Mouse (Mus musculus): ENCODE measurements around the gene Usp7. TPM values are rescaled to one million over a fixed set of nuclear protein-coding genes. Genes with fewer than 3 reads are reported as not detected.

Gene Usp7
- polyA plus RNA-seq, 1 experiment from 2014 or later, result 43.3 TPM

- Histone ChIP-seq H3K36me3 (ENCODE audit: control insufficient read depth, insufficient read depth, low read length) (no peaks in the 10 kb centered on the region), H3K27me3 (replicated peaks; ENCODE audit: control insufficient read depth, insufficient read depth, low read length) (no peaks in the 10 kb centered on the region), H3K4me2 (no peak overlapping the region), H3K9ac (ENCODE audit: low read depth, low read length) (no peak overlapping the region), H3K9me3 (ENCODE audit: control insufficient read depth, low read length) (peaks cover 7% of the 10 kb centered on the region; the same call in 1 of the 2 replicates), H3K27ac (ENCODE audit: low read depth, low read length) (no peak overlapping the region), H3K4me1 (replicated peaks; ENCODE audit: control insufficient read depth, insufficient read depth, low read length) (no peaks in the 10 kb centered on the region), H3K4me3 (ENCODE audit: low read depth, low read length) (no peak overlapping the region)
- no peak for DNase-seq (ENCODE audit: low spot score)
- 72% methylated on average over 2 of the region's 2 CpGs for WGBS
- no peak for ATAC-seq (replicated peaks; ENCODE audit: low FRiP score)
These were observed 3.8 kb upstream of the Usp7 start for GRCm38 (mm10) chr16:8795906-8796305.

- Histone ChIP-seq H3K27me3 (replicated peaks; ENCODE audit: control insufficient read depth, insufficient read depth, low read length) (no peaks in the 10 kb centered on the region), H3K4me2 (no peak overlapping the region), H3K9ac (ENCODE audit: low read depth, low read length) (no peak overlapping the region), H3K9me3 (ENCODE audit: control insufficient read depth, low read length) (0 out of 2 replicates have a peak, but pooled peaks cover 2% of the 10 kb centered on the region), H3K4me1 (replicated peaks; ENCODE audit: control insufficient read depth, insufficient read depth, low read length) (no peaks in the 10 kb centered on the region), H3K27ac (ENCODE audit: low read depth, low read length) (no peak overlapping the region), H3K36me3 (ENCODE audit: control insufficient read depth, insufficient read depth, low read length) (no peaks in the 10 kb centered on the region), H3K4me3 (ENCODE audit: low read depth, low read length) (no peak overlapping the region)
- DNase-seq (ENCODE audit: low spot score) (no peak), ATAC-seq (replicated peaks; ENCODE audit: low FRiP score) (no peak; the same call in 1 of the 2 replicates)
- 9% methylated on average over 3 of the region's 3 CpGs for WGBS
These were observed 2.8 kb upstream of the Usp7 start for GRCm38 (mm10) chr16:8794952-8795351.

- no peaks in the 10 kb centered on the region for H3K36me3 ChIP-seq (ENCODE audit: control insufficient read depth, insufficient read depth, low read length)
- H3K27me3 ChIP-seq (replicated peaks; ENCODE audit: control insufficient read depth, insufficient read depth, low read length), result no peaks in the 10 kb centered on the region
- H3K4me2 ChIP-seq, result no peak overlapping the region
- no peak overlapping the region for H3K4me3 ChIP-seq (ENCODE audit: low read depth, low read length)
- WGBS, result 77% methylated on average over 4 of the region's 4 CpGs
- no peak overlapping the region for H3K27ac ChIP-seq (ENCODE audit: low read depth, low read length)
- ATAC-seq (replicated peaks; ENCODE audit: low FRiP score), result no peak
- H3K9me3 ChIP-seq (ENCODE audit: control insufficient read depth, low read length), result no peaks in the 10 kb centered on the region
- no peak overlapping the region for H3K9ac ChIP-seq (ENCODE audit: low read depth, low read length)
- DNase-seq (ENCODE audit: low spot score), result no peak
- no peaks in the 10 kb centered on the region for H3K4me1 ChIP-seq (replicated peaks; ENCODE audit: control insufficient read depth, insufficient read depth, low read length)
These were observed 1.2 kb downstream of the Usp7 start for GRCm38 (mm10) chr16:8790886-8791285.

GRCm38 (mm10) chr16:8784753-8785152 lies 7.4 kb downstream of the Usp7 start:
- DNase-seq (ENCODE audit: low spot score) (no peak), ATAC-seq (replicated peaks; ENCODE audit: low FRiP score) (no peak)
- Histone ChIP-seq H3K27me3 (replicated peaks; ENCODE audit: control insufficient read depth, insufficient read depth, low read length) (no peaks in the 10 kb centered on the region), H3K36me3 (ENCODE audit: control insufficient read depth, insufficient read depth, low read length) (no peaks in the 10 kb centered on the region), H3K4me1 (replicated peaks; ENCODE audit: control insufficient read depth, insufficient read depth, low read length) (peaks cover 7% of the 10 kb centered on the region; the same call in 1 of the 2 replicates), H3K4me2 (no peak overlapping the region), H3K27ac (ENCODE audit: low read depth, low read length) (no peak overlapping the region), H3K9me3 (ENCODE audit: control insufficient read depth, low read length) (no peaks in the 10 kb centered on the region), H3K9ac (ENCODE audit: low read depth, low read length) (no peak overlapping the region), H3K4me3 (ENCODE audit: low read depth, low read length) (no peak overlapping the region)
- 45% methylated on average over 3 of the region's 3 CpGs for WGBS

GRCm38 (mm10) chr16:8783198-8783913 lies 8.8 kb downstream of the Usp7 start:
- H3K9me3 ChIP-seq (ENCODE audit: control insufficient read depth, low read length), result no peaks in the 10 kb centered on the region
- H3K9ac ChIP-seq (ENCODE audit: low read depth, low read length), result no peak overlapping the region
- DNase-seq (ENCODE audit: low spot score) (no peak), ATAC-seq (replicated peaks; ENCODE audit: low FRiP score) (no peak)
- peaks cover 7% of the 10 kb centered on the region; the same call in 1 of the 2 replicates for H3K4me1 ChIP-seq (replicated peaks; ENCODE audit: control insufficient read depth, insufficient read depth, low read length)
- H3K4me2 ChIP-seq, result no peak overlapping the region
- no peaks in the 10 kb centered on the region for H3K36me3 ChIP-seq (ENCODE audit: control insufficient read depth, insufficient read depth, low read length)
- no peak overlapping the region for H3K4me3 ChIP-seq (ENCODE audit: low read depth, low read length)
- H3K27me3 ChIP-seq (replicated peaks; ENCODE audit: control insufficient read depth, insufficient read depth, low read length), result no peaks in the 10 kb centered on the region
- H3K27ac ChIP-seq (ENCODE audit: low read depth, low read length), result no peak overlapping the region
- WGBS, result 70% methylated on average over 16 of the region's 16 CpGs

- ATAC-seq (replicated peaks; ENCODE audit: low FRiP score), result no peak
- no peaks in the 10 kb centered on the region for H3K9me3 ChIP-seq (ENCODE audit: control insufficient read depth, low read length)
- H3K4me2 ChIP-seq, result no peak overlapping the region
- H3K9ac ChIP-seq (ENCODE audit: low read depth, low read length), result no peak overlapping the region
- no peak overlapping the region for H3K4me3 ChIP-seq (ENCODE audit: low read depth, low read length)
- no peaks in the 10 kb centered on the region for H3K27me3 ChIP-seq (replicated peaks; ENCODE audit: control insufficient read depth, insufficient read depth, low read length)
- no peak overlapping the region for H3K27ac ChIP-seq (ENCODE audit: low read depth, low read length)
- no peak for DNase-seq (ENCODE audit: low spot score)
- H3K4me1 ChIP-seq (replicated peaks; ENCODE audit: control insufficient read depth, insufficient read depth, low read length), result peaks cover 7% of the 10 kb centered on the region; the same call in 1 of the 2 replicates
- 82% methylated on average over 2 of the region's 2 CpGs for WGBS
- H3K36me3 ChIP-seq (ENCODE audit: control insufficient read depth, insufficient read depth, low read length), result no peaks in the 10 kb centered on the region
These were observed 10.4 kb downstream of the Usp7 start for GRCm38 (mm10) chr16:8781660-8782059.

- no peak overlapping the region for H3K27ac ChIP-seq (ENCODE audit: low read depth, low read length)
- no peaks in the 10 kb centered on the region for H3K9me3 ChIP-seq (ENCODE audit: control insufficient read depth, low read length)
- H3K4me1 ChIP-seq (replicated peaks; ENCODE audit: control insufficient read depth, insufficient read depth, low read length), result peaks cover 7% of the 10 kb centered on the region; the same call in 1 of the 2 replicates
- H3K36me3 ChIP-seq (ENCODE audit: control insufficient read depth, insufficient read depth, low read length), result no peaks in the 10 kb centered on the region
- 58% methylated on average over 6 of the region's 6 CpGs for WGBS
- H3K4me2 ChIP-seq, result no peak overlapping the region
- ATAC-seq (replicated peaks; ENCODE audit: low FRiP score), result peak; percentile 78
- DNase-seq (ENCODE audit: low spot score), result no peak
- no peaks in the 10 kb centered on the region for H3K27me3 ChIP-seq (replicated peaks; ENCODE audit: control insufficient read depth, insufficient read depth, low read length)
- no peak overlapping the region for H3K9ac ChIP-seq (ENCODE audit: low read depth, low read length)
- no peak overlapping the region for H3K4me3 ChIP-seq (ENCODE audit: low read depth, low read length)
These were observed 10.9 kb downstream of the Usp7 start for GRCm38 (mm10) chr16:8781191-8781590.

GRCm38 (mm10) chr16:8780187-8780586 lies 11.9 kb downstream of the Usp7 start:
- Histone ChIP-seq H3K9me3 (ENCODE audit: control insufficient read depth, low read length) (no peaks in the 10 kb centered on the region), H3K4me1 (replicated peaks; ENCODE audit: control insufficient read depth, insufficient read depth, low read length) (peaks cover 7% of the 10 kb centered on the region; the same call in 1 of the 2 replicates), H3K9ac (ENCODE audit: low read depth, low read length) (no peak overlapping the region), H3K27ac (ENCODE audit: low read depth, low read length) (no peak overlapping the region), H3K4me3 (ENCODE audit: low read depth, low read length) (no peak overlapping the region), H3K27me3 (replicated peaks; ENCODE audit: control insufficient read depth, insufficient read depth, low read length) (no peaks in the 10 kb centered on the region), H3K4me2 (no peak overlapping the region), H3K36me3 (ENCODE audit: control insufficient read depth, insufficient read depth, low read length) (no peaks in the 10 kb centered on the region)
- ATAC-seq (replicated peaks; ENCODE audit: low FRiP score) (no peak), DNase-seq (ENCODE audit: low spot score) (no peak)
- 48% methylated on average over 3 of the region's 3 CpGs for WGBS

GRCm38 (mm10) chr16:8778697-8779096 lies 13.4 kb downstream of the Usp7 start:
- no peak overlapping the region for H3K9ac ChIP-seq (ENCODE audit: low read depth, low read length)
- no peak overlapping the region for H3K4me2 ChIP-seq
- no peaks in the 10 kb centered on the region for H3K27me3 ChIP-seq (replicated peaks; ENCODE audit: control insufficient read depth, insufficient read depth, low read length)
- H3K4me1 ChIP-seq (replicated peaks; ENCODE audit: control insufficient read depth, insufficient read depth, low read length), result peaks cover 7% of the 10 kb centered on the region; the same call in 1 of the 2 replicates
- DNase-seq (ENCODE audit: low spot score), result no peak
- H3K36me3 ChIP-seq (ENCODE audit: control insufficient read depth, insufficient read depth, low read length), result no peaks in the 10 kb centered on the region
- ATAC-seq (replicated peaks; ENCODE audit: low FRiP score), result no peak
- H3K4me3 ChIP-seq (ENCODE audit: low read depth, low read length), result no peak overlapping the region
- no peaks in the 10 kb centered on the region for H3K9me3 ChIP-seq (ENCODE audit: control insufficient read depth, low read length)
- no peak overlapping the region for H3K27ac ChIP-seq (ENCODE audit: low read depth, low read length)
